Mouse (Mus musculus) cerebellum, adult 18-20 months (tissue): Measurements from ENCODE around the gene Ubr4.

Experiments used
- DNase-seq, 2 experiments: peaks; one replicate each; pipeline ENCODE4 v3.0.0; 2021

Gene Ubr4

DNA sequence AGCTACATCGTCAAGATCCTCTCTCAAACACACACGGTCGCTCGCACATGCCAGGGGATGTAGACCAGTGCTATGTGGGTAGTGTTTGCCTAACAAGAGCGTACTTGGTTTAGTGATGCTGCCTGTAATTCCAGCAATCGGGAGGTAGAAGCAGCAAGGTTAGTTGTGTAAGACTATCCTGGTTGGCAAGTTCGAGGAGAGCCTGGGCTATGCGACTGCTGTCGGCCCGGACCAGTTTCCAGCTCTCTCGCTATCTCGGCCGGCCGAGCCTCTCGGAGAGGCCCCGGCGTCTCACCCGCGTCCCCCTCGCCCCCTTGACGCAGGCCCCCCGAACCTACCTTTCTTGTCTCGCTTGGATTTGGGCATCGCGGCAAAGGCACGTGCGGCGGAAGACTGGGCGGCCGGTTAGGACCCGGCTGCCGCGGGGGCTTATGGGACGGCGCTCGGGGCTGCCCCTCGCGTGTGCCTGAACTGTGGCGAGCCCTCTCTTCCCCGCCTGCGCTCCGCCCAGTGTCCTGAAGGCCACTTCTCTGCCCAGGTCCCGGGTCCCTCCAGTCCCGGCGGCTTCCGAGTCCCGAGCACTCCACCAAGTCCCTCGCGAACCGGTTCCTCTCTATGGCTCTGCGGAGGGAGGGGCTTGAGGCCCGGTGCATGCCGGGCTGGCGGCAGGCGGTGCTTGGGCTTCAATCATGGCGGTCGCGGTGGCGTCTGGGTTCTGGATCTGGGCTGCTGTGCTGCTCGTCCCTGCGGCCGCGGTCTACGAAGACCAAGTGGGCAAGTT lies at the start of gene Ubr4, which contains the start of the genes Mrto4 and Emc1:
Gene Ubr4, plus strand, starts transcription at position 679 of the 781 bp plus-strand sequence.
Gene Mrto4, minus strand, starts transcription at position 646 of the 781 bp plus-strand sequence.
Gene Emc1, plus strand, starts transcription at position 657 of the 781 bp plus-strand sequence.
- DNase-seq = peak; percentile 87 to 88

DNA sequence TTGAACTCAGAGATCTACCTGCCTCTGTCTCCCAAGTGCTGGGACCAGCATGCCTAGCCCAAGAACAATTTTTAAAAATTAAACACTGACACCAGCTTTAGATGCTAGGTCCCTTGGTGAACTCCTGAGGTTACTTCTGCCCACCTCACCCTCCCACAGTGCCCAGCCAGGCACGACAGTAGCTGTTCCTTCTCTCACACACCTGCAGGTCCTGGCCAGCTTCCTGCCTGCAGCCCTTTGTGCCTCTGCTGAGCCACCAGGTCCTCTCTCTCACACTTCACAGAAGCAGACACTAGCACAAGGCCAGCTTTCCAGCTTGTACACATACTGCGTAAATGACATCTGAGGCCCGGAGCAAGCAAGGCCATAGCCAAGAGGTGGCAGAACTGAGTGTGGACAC lies 46.9 kb upstream of the Ubr4 start:
- DNase-seq = no peak

DNA sequence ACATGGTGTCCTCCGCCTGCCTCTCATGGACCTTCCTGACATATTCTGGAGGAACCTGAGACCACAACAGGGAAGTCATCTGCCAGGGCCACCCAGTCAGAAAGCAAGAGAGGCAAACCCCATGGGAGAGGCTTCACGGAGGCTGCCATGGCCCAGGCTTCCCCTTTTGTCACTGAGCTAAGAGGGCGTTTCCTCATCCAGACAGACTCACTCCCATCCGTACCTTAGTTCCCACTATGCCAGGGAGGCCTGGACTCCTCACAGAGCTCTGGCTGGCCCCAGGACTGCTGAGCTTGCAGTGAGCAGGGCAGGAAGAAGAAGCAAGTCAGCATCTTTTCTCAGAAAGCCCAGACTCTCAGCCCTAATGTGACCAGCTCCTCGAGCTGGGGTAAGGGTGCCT lies 44.5 kb upstream of the Ubr4 start:
- DNase-seq = no peak

- peak in 1 of 2 experiments; percentile 22 for DNase-seq
These were observed 42.8 kb upstream of the Ubr4 start for GRCm38 (mm10) chr4:139309651-139310050.

DNA sequence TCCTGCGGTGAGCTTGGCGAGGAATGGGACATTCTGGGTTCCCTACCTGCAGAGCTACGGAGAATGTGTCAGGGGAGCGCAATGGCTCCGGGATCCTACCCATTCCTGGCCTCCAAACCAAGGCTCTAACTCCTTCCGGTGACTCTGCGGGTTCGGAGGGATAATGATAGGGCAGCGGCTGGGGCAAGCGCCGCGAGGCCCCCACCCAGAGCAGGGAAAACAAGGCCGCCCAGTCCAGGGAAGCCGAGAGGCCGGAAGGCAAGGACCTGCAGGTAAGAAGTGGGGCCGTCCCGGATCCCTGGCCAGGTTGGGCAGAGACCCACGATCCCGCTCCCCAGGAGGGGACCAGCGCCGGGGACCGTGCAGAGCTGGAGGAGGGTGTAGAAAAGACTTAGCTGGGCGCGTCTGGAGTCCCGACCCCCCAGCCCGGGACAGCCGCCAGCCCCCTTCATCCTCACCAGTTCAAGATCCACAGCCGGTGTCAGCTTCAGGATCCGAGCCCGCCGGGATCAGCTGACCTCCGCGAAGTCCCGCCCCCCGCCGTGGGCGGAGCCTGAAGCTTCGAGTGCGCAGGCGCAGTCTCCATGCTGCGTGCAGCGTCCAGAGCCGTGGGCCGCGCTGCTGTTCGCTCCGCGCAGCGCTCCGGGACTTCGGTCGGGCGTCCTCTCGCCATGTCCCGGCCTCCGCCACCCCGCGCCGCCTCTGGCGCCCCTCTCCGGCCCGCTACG lies 42.1 kb upstream of the Ubr4 start, which contains the start of the genes Pqlc2 and Akr7a5:
Gene Pqlc2, minus strand, starts transcription at position 538 of the 728 bp plus-strand sequence.
Gene Akr7a5, plus strand, starts transcription at position 574 of the 728 bp plus-strand sequence.
- DNase-seq = peak; percentile 97 to 100

DNA sequence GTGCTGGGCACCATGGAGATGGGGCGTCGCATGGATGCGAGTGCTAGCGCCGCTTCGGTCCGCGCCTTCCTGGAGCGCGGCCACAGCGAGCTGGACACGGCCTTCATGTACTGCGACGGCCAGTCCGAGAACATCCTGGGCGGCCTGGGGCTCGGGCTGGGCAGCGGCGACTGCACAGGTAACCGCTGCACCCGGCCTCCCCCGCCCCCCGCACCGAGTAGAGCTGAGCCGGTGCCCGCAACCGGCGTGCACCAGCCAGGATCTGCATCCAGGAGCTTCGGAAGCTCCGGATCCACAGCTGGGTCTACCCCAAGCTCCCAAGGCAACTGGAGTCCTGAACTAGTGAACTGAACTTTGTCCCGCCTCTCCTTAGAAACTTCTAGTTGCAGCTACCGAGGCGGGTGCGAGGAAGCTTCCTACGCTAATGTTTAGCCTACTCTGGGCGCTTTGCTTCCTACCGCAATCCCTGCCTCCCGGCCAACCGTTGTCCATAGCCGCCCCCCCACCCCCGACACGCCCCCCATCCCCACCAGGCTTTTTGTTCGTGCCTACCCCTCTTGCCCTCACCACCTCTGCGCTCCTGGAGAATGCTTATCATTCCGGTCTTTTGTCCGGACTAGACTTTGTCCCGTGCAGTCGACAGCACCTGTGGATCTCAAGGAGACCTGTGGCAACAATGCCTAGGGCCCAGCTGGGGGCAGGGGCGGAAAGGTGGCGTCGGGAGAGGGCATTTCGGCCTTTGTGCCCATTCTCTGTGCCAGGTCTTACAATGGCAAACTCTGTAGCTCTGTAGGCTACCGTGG lies 41.3 kb upstream of the Ubr4 start:
- DNase-seq = no peak

DNA sequence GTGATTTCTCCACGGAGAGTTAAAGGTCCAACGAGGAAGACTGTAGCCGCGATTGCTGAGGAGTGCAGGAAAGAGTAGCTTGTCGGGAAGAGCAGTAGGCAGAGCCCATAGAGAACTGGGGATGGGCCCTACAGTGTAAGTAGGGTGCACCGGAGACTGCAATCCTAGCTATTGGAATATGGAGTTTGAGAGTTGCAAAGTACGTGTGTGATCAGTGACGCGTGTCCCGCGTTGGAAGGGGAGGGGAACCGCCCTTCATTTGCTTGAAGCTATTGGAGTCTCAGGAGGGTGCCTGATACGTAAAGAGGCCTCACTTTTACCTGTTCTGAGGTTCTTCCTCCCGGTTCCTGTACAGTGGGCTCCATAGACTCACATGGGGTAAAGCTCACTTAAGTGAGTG lies 40.7 kb upstream of the Ubr4 start:
- no peak for DNase-seq

DNA sequence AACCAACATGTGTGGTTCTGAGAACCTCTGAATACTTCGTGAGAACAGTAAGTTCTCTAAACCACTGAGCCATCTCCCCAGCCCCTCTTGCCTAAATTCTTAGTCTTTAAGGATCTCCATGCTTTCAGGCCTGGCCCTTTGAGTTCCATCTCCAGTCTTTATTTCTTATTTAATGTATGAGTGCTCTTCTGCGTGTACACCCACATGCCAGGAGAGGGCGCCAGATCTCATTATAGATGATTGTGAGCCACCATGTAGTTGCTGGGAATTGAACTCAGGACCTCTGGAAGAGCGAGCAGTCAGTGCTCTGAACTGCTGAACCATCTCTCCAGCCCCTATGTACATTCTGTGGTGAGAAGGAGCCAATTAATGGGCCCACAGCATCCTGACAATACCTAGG lies 39.8 kb upstream of the Ubr4 start:
- peak; percentile 31 to 48 for DNase-seq

DNA sequence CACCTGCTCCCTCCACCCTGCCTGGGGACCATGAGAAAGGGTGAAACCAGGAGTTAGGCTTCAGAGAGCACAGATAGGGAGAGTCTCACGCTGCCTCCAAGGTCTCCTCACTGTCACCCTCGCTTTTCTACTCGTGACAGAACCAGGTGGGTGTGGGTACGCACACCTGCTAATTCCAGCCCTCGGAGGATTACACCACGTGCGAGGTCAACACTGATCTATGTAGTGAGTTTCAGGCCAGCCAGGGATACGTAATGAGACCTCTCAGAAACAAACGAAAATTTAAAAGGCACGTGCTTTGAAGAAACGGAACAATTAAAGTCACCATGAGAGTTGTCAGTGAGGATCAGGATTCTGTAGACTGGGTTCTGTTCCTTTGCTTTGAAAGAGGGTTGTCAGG lies 34.0 kb upstream of the Ubr4 start:
- no peak for DNase-seq

DNA sequence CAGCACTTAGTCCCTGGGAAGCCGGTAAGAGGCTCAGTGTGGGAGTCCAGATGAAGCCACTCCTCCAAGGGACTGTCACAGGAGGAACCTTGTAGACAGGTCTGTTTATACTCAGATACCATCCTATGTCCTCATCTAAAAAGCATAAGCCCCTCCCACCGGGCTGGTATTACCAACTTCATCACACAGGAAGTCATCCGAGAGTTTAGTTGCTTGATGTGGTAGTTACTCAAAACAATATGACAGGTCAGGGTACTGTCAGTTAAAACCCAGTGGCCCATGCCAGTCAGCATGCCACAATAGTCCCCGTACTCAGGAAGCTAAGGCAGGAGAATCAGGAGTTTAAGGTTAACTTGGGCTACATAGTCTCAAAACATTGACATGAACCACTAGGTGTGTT lies 32.7 kb upstream of the Ubr4 start:
- DNase-seq = no peak

- peak; percentile 35 to 48 for DNase-seq
These were observed 21.8 kb upstream of the Ubr4 start for GRCm38 (mm10) chr4:139330605-139331004.

DNA sequence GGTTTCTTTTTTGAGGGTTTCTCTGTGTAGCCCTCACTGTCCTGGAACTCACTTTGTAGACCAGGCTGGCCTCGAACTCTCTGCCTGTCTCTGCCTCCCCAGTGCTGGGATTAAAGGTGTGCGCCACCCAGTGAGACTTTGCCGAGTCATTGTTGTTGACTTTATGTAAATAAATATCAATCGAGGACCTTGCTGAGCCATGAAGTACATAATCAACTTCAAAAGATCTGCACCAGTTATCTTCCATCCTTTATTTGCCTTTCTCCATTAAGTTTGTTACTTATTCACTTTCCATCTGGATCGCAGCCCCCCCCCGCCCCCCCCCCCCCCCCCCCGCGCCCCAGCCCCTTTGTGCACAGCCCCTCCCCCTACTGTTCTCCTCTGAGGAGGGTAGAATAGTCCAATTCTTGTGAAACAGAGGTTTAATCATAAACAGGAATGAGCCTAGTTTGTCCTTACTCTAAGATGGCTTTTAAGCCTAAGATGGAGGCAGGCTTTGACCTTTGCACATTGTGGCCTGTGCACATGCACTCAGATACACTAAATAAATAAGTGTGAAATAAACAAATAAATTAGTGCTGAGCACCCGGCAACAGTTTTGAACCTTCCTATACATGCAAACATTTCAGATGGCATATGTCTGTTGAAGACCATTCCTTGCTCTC lies 17.6 kb upstream of the Ubr4 start:
- DNase-seq = no peak

DNA sequence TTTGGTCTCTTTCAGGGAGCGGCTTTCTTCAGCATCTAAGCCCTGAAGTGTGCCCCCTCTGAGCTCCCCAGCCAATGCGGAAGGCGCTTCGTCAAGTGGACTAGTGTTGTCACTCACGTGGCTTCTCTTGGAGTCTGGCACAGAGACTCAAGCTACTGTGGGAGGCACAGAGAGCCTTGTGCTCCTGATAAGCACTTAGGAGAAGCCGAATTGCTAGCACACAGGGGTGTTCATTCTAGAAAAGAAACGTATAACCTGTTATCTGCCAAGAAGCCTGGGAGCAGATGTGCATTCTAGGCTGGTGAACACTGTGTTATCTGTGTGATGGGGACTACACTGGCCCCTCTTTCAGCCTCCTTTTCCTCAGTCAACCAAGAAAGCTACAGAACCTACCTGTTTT lies 16.9 kb upstream of the Ubr4 start:
- no peak for DNase-seq

- DNase-seq = peak; percentile 67 to 78
These were observed 15.5 kb upstream of the Ubr4 start for GRCm38 (mm10) chr4:139336822-139337483.

DNA sequence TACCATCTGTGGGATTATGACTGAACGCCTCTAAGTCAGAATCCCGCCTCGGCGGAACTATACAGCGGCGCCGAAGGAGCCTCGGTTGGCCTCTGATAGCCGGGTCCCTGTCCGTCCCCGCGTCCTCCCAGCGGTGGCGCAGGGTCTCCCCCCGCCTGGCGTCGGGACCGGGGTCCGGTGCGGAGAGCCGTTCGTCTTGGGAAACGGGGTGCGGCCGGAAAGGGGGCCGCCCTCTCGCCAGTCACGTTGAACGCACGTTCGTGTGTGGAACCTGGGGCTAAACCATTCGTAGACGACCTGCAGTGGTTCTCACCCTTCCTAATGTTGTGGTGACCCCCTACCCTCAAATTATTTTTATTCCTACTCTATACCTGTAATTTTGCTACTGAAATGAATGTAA lies 14.3 kb upstream of the Ubr4 start:
- no peak for DNase-seq

DNA sequence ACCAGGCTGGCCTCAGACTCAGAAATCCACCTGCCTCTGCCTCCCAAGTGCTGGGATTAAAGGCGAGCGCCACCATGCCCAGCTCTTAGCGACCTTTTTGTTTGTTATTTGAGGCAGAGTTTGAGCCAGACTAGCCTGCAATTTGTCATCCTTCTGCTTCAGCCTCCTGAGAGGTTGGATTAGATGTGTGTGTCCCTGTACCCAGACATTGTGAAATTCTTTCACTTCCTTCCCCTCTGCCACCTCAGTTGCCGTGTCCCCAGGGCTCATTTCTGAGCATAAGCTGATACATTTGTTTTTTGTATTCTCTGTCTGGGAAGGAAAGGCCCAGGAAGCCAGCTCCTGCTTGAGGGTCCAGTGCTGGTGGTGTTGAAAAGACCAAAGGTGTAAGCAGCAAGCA lies 11.6 kb upstream of the Ubr4 start:
- DNase-seq = no peak

DNA sequence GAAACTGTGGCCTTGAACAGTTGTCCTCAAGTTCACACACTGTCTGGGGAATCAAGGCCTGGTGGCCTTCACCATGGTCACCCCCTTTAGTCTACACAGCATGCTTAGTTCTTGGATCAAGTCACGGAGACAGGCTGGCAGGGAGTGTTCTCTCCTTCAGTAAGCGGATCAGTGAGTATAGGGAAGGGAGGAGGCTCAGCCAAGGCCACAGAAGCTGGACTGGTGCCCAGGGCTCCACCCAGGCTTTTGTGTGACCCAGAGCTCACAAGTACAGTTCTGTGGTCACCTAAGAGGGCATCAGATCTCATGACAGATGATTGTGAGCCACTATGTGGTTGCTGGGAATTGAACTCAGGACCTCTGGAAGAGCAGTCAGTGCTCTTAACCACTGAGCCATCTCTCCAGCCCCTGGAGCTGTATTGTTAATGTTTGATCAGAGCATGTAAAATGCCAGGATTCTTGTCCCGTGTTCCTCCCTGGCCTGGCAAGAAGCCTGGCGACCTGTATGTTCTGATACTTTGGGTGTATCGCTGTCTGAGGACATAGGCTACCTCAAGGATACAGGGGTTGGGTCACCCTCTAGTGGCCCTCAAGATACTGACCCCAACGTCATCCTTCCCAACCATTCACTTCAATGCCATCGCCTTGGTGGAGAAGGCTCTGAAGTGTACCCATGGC lies 10.7 kb upstream of the Ubr4 start:
- DNase-seq = no peak

GRCm38 (mm10) chr4:139343718-139344117 lies 8.7 kb upstream of the Ubr4 start:
- peak; percentile 16 to 29 for DNase-seq

DNA sequence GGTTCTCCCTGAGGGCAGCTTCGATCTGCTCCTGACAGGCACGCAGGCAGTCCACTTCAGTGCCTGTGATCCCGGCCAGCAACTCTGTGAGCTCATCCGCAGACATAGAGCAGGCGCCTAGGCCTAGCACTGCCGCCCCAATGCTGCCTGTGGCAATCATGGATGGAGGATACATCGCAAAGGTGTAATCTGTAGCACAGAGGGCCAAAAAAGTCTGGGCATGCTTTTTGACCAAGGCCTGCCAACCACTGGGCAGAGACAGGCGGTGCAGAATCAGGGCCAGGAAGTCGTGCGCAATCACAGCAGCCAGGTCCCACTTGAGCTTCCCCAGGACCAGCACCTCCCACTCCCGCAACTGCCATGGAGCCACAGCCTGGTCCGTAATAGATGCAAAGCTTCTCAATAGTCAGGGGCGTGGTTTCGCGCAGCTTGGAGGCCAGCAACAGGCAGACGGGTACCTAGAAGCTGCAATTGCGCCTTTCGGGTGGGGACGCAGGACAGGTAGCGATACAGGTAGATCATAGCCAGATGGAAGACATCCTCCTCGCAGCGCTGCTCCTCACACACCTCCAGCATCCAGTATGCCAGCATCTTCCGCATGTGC lies 6.9 kb upstream of the Ubr4 start:
- DNase-seq = no peak

DNA sequence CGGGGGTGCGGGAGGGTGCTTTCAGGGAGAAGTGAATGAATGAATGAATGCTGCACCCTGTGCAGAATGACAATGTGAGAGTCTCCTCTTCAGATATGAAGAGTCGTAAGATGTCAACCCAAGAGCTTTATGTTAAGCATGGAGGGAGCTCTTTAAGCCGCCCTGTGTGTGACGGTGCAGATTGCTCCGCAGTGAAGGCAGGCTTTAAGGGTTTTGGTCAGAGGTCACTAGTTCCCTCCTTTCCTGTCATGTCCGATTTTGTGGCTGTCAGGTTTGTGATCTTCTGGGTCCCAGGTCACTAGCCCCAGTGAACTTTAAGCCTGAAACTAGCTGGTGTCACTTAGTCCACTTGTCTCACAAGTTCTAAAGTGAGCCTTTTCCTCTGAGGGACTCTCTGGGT lies 423 bp downstream of the Ubr4 start:
- no peak for DNase-seq

DNA sequence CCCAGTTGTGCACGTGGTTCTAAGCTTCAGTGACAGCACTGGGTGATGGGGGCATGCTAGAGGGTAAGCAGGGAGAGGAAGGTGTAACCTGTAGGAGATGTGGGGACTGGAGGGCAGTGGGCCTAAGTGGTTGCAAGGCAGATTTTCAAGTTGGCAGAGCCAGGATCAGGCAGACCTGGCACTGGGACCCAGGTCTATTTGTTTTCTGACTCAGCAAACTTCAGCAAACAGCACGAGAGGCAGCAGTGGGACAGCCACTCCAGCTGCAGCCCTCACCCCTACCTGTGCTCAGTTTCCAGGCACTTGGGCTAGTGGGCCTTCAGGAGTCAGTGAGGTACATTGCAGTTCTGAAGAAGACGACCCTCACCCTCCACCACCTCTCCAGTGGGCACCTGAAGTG lies 4.8 kb downstream of the Ubr4 start:
- DNase-seq = no peak
